Mouse (Mus musculus): ENCODE data around the gene Gm17324. TPM values are rescaled to one million over a fixed set of nuclear protein-coding genes. Genes with fewer than 3 reads are reported as not detected.
"Not testable (repeated sequence)": the region's sequence is repeated elsewhere in the genome, so short reads cannot be mapped to it uniquely, and the experiment has no call there.

Gm17324 gene
- total RNA-seq (2014; fragmentation: Nextera tagmentation) (not detected in 2 replicates), total RNA-seq (2017) (0.65 TPM in 1 of 2 replicates, not detected in the other)

- ATAC-seq (replicated peaks; ENCODE audit: low FRiP score, low TSS enrichment, poor library complexity, severe bottlenecking): peak; percentile 87
These were observed at the start of gene Gm17324, which contains the start of gene Mto1 for GRCm38 (mm10) chr9:78447973-78448873. Gm17324 (minus strand) TSS chr9:78448786. Mto1 (plus strand) TSS chr9:78448208.

GRCm38 (mm10) chr9:78493171-78493570 lies 44.6 kb upstream of the Gm17324 start:
- ATAC-seq (replicated peaks; ENCODE audit: low FRiP score, low TSS enrichment, poor library complexity, severe bottlenecking): no peak

GRCm38 (mm10) chr9:78492254-78492653 lies 43.7 kb upstream of the Gm17324 start:
- no peak for ATAC-seq (replicated peaks; ENCODE audit: low FRiP score, low TSS enrichment, poor library complexity, severe bottlenecking)

GRCm38 (mm10) chr9:78491169-78491568 lies 42.6 kb upstream of the Gm17324 start:
- ATAC-seq (replicated peaks; ENCODE audit: low FRiP score, low TSS enrichment, poor library complexity, severe bottlenecking): no peak

GRCm38 (mm10) chr9:78488890-78489420 lies 40.4 kb upstream of the Gm17324 start, which contains the start of gene Eef1a1:
Eef1a1 (minus strand) TSS chr9:78489151.
- peak; percentile 58; the same call in 1 of the 2 replicates for ATAC-seq (replicated peaks; ENCODE audit: low FRiP score, low TSS enrichment, poor library complexity, severe bottlenecking)

- not testable (repeated sequence) for ATAC-seq (replicated peaks; ENCODE audit: low FRiP score, low TSS enrichment, poor library complexity, severe bottlenecking)
These were observed 39.4 kb upstream of the Gm17324 start for GRCm38 (mm10) chr9:78488021-78488420.

- no peak for ATAC-seq (replicated peaks; ENCODE audit: low FRiP score, low TSS enrichment, poor library complexity, severe bottlenecking)
These were observed 36.1 kb upstream of the Gm17324 start for GRCm38 (mm10) chr9:78484660-78485059.

- no peak for ATAC-seq (replicated peaks; ENCODE audit: low FRiP score, low TSS enrichment, poor library complexity, severe bottlenecking)
These were observed 33.8 kb upstream of the Gm17324 start for GRCm38 (mm10) chr9:78482386-78482785.

GRCm38 (mm10) chr9:78481423-78482331 lies 33.1 kb upstream of the Gm17324 start:
- ATAC-seq (replicated peaks; ENCODE audit: low FRiP score, low TSS enrichment, poor library complexity, severe bottlenecking): peak; percentile 71

GRCm38 (mm10) chr9:78480706-78481358 lies 32.2 kb upstream of the Gm17324 start:
- ATAC-seq (replicated peaks; ENCODE audit: low FRiP score, low TSS enrichment, poor library complexity, severe bottlenecking): peak; percentile 37

GRCm38 (mm10) chr9:78480227-78480626 lies 31.6 kb upstream of the Gm17324 start:
- not testable (repeated sequence) for ATAC-seq (replicated peaks; ENCODE audit: low FRiP score, low TSS enrichment, poor library complexity, severe bottlenecking)

GRCm38 (mm10) chr9:78479308-78479707 lies 30.7 kb upstream of the Gm17324 start:
- not testable (repeated sequence) for ATAC-seq (replicated peaks; ENCODE audit: low FRiP score, low TSS enrichment, poor library complexity, severe bottlenecking)

GRCm38 (mm10) chr9:78478009-78478605 lies 29.5 kb upstream of the Gm17324 start:
- not testable (repeated sequence) for ATAC-seq (replicated peaks; ENCODE audit: low FRiP score, low TSS enrichment, poor library complexity, severe bottlenecking)

GRCm38 (mm10) chr9:78477021-78477551 lies 28.5 kb upstream of the Gm17324 start:
- peak; percentile 9; the same call in 1 of the 2 replicates for ATAC-seq (replicated peaks; ENCODE audit: low FRiP score, low TSS enrichment, poor library complexity, severe bottlenecking)

- ATAC-seq (replicated peaks; ENCODE audit: low FRiP score, low TSS enrichment, poor library complexity, severe bottlenecking): peak; percentile 12; the same call in 1 of the 2 replicates
These were observed 28.0 kb upstream of the Gm17324 start for GRCm38 (mm10) chr9:78476531-78477020.

GRCm38 (mm10) chr9:78475873-78476272 lies 27.3 kb upstream of the Gm17324 start:
- ATAC-seq (replicated peaks; ENCODE audit: low FRiP score, low TSS enrichment, poor library complexity, severe bottlenecking): no peak

GRCm38 (mm10) chr9:78475383-78475780 lies 26.8 kb upstream of the Gm17324 start:
- ATAC-seq (replicated peaks; ENCODE audit: low FRiP score, low TSS enrichment, poor library complexity, severe bottlenecking): no peak

- no peak for ATAC-seq (replicated peaks; ENCODE audit: low FRiP score, low TSS enrichment, poor library complexity, severe bottlenecking)
These were observed 26.3 kb upstream of the Gm17324 start for GRCm38 (mm10) chr9:78474771-78475382.

All from megakaryocyte-erythroid progenitor cell, adult 5-6 weeks (primary cell).